ENCODE assay signal across 13 mouse cellular contexts in genomic region chr10:69654176-69654575, GRCm38 (mm10).
DNase-seq lines count a peak whose midpoint lies in the region; ATAC-seq and TF ChIP-seq lines count a peak whose summit lies in the region.
"Had no signal": no experiment of that assay in that cellular context is flagged by ENCODE, and none has a peak within 500 bp of the region (broad histone marks: within the 10 kb centered on the region; RNA-seq: fewer than 3 reads in every experiment).

No protein-coding gene starts in this region.

- no peak overlapping the region for H3K4me2 ChIP-seq in forebrain, embryonic 15.5 days (replicated peaks)
- no peak overlapping the region for H3K4me2 ChIP-seq in intestine, postnatal 0 days (replicated peaks; ENCODE audit: low read depth)
- H3K4me2 ChIP-seq in intestine, embryonic 15.5 days (replicated peaks), result no peak overlapping the region
- H3K4me2 ChIP-seq in neural tube, embryonic 13.5 days, result no peak overlapping the region
- no peak overlapping the region for H3K4me2 ChIP-seq in stomach, postnatal 0 days (replicated peaks; ENCODE audit: low read depth)
- H3K4me2 ChIP-seq: limb, embryonic 15.5 days had no signal

- no peak for ATAC-seq in forebrain, embryonic 15.5 days (replicated peaks)
- ATAC-seq in intestine, postnatal 0 days, result no peak
- no peak for ATAC-seq in intestine, embryonic 15.5 days
- ATAC-seq in neural tube, embryonic 13.5 days (ENCODE audit: low read depth), result no peak
- ATAC-seq in stomach, postnatal 0 days (ENCODE audit: low FRiP score, low TSS enrichment), result no peak
- ATAC-seq: liver, postnatal 0 days had no signal

- TF ChIP-seq CTCF in intestine, postnatal 0 days (IDR thresholded peaks at IDR 0.05; ENCODE audit: low read depth), result peak; percentile 35; the same call in 1 of the 2 replicates
- TF ChIP-seq CTCF in stomach, postnatal 0 days (IDR thresholded peaks at IDR 0.05; ENCODE audit: low read depth), result peak; percentile 28; the same call in 1 of the 2 replicates

- H3K9ac ChIP-seq in forebrain, embryonic 15.5 days (replicated peaks), result no peak overlapping the region
- no peak overlapping the region for H3K9ac ChIP-seq in intestine, postnatal 0 days (ENCODE audit: low read depth, low read length)
- H3K9ac ChIP-seq in intestine, embryonic 15.5 days, result no peak overlapping the region
- no peak overlapping the region for H3K9ac ChIP-seq in neural tube, embryonic 13.5 days
- no peak overlapping the region for H3K9ac ChIP-seq in stomach, postnatal 0 days (ENCODE audit: low read length)
- H3K9ac ChIP-seq: limb, embryonic 15.5 days; liver, postnatal 0 days; neural tube, embryonic 15.5 days had no signal

- peaks cover 24% of the 10 kb centered on the region for H3K4me1 ChIP-seq in forebrain, embryonic 15.5 days
- H3K4me1 ChIP-seq in forebrain, embryonic 10.5 days, result peaks cover 27% of the 10 kb centered on the region
- H3K4me1 ChIP-seq in intestine, postnatal 0 days (replicated peaks; ENCODE audit: control insufficient read depth, insufficient read depth, low read length), result no peaks in the 10 kb centered on the region
- H3K4me1 ChIP-seq in intestine, embryonic 15.5 days (replicated peaks), result peaks cover 6% of the 10 kb centered on the region; the same call in 1 of the 2 replicates
- H3K4me1 ChIP-seq in neural tube, embryonic 13.5 days (replicated peaks), result peaks cover 69% of the 10 kb centered on the region
- no peaks in the 10 kb centered on the region for H3K4me1 ChIP-seq in stomach, postnatal 0 days (replicated peaks; ENCODE audit: control insufficient read depth, insufficient read depth)

- no peak overlapping the region for H3K4me3 ChIP-seq in forebrain, embryonic 15.5 days
- no peak overlapping the region for H3K4me3 ChIP-seq in forebrain, embryonic 10.5 days
- H3K4me3 ChIP-seq in intestine, postnatal 0 days (ENCODE audit: low read depth, low read length), result no peak overlapping the region
- H3K4me3 ChIP-seq in intestine, embryonic 15.5 days (replicated peaks), result no peak overlapping the region
- no peak overlapping the region for H3K4me3 ChIP-seq in neural tube, embryonic 13.5 days
- H3K4me3 ChIP-seq in stomach, postnatal 0 days (ENCODE audit: low read depth, low read length), result no peak overlapping the region
- H3K4me3 ChIP-seq: hindbrain, embryonic 10.5 days; limb, embryonic 15.5 days; neural tube, embryonic 15.5 days had no signal

- no peak for DNase-seq in forebrain, embryonic 10.5 days (ENCODE audit: extremely low spot score, low spot score)
- no peak for DNase-seq in neural tube, embryonic 10.5 days (ENCODE audit: extremely low spot score, low spot score)
- no peak for DNase-seq in stomach, postnatal 0 days (ENCODE audit: low spot score)
- DNase-seq in urinary bladder, postnatal 14 days (ENCODE audit: low spot score), result no peak
- DNase-seq: liver, postnatal 0 days had no signal

- 0 out of 2 replicates have a peak overlapping the region, but pooled peaks have one; percentile 5 for H3K27ac ChIP-seq in forebrain, embryonic 15.5 days (replicated peaks)
- H3K27ac ChIP-seq in forebrain, embryonic 10.5 days, result no peak overlapping the region
- no peak overlapping the region for H3K27ac ChIP-seq in intestine, postnatal 0 days (ENCODE audit: low read depth, low read length)
- H3K27ac ChIP-seq in intestine, embryonic 15.5 days, result no peak overlapping the region
- H3K27ac ChIP-seq in neural tube, embryonic 13.5 days (replicated peaks), result 0 out of 2 replicates have a peak overlapping the region, but pooled peaks have one; percentile 28
- H3K27ac ChIP-seq in stomach, postnatal 0 days (replicated peaks), result no peak overlapping the region
- H3K27ac ChIP-seq: hindbrain, embryonic 10.5 days; limb, embryonic 15.5 days; macrophage; neural tube, embryonic 15.5 days had no signal

- no peaks in the 10 kb centered on the region for H3K36me3 ChIP-seq in forebrain, embryonic 15.5 days
- H3K36me3 ChIP-seq in forebrain, embryonic 10.5 days (replicated peaks), result no peaks in the 10 kb centered on the region
- H3K36me3 ChIP-seq in intestine, postnatal 0 days (ENCODE audit: control insufficient read depth, insufficient read depth), result no peaks in the 10 kb centered on the region
- no peaks in the 10 kb centered on the region for H3K36me3 ChIP-seq in intestine, embryonic 15.5 days
- no peaks in the 10 kb centered on the region for H3K36me3 ChIP-seq in neural tube, embryonic 13.5 days
- no peaks in the 10 kb centered on the region for H3K36me3 ChIP-seq in stomach, postnatal 0 days (ENCODE audit: control insufficient read depth, insufficient read depth, low read length)
- H3K36me3 ChIP-seq: hindbrain, embryonic 10.5 days; limb, embryonic 15.5 days; neural tube, embryonic 15.5 days had no signal

- H3K27me3 ChIP-seq in forebrain, embryonic 15.5 days, result no peaks in the 10 kb centered on the region
- H3K27me3 ChIP-seq in forebrain, embryonic 10.5 days (ENCODE audit: poor library complexity, severe bottlenecking), result no peaks in the 10 kb centered on the region
- no peaks in the 10 kb centered on the region for H3K27me3 ChIP-seq in intestine, postnatal 0 days (replicated peaks; ENCODE audit: control insufficient read depth, insufficient read depth, low read length)
- H3K27me3 ChIP-seq in intestine, embryonic 15.5 days (replicated peaks), result no peaks in the 10 kb centered on the region
- no peaks in the 10 kb centered on the region for H3K27me3 ChIP-seq in neural tube, embryonic 13.5 days
- no peaks in the 10 kb centered on the region for H3K27me3 ChIP-seq in stomach, postnatal 0 days (ENCODE audit: control insufficient read depth, insufficient read depth, low read length)
- H3K27me3 ChIP-seq: limb, embryonic 15.5 days; neural tube, embryonic 15.5 days had no signal

- no peak for TF ChIP-seq EP300 in stomach, postnatal 0 days (optimal IDR thresholded peaks at IDR 0.05)

- no peaks in the 10 kb centered on the region for H3K9me3 ChIP-seq in forebrain, embryonic 15.5 days
- H3K9me3 ChIP-seq in forebrain, embryonic 10.5 days, result no peaks in the 10 kb centered on the region
- no peaks in the 10 kb centered on the region for H3K9me3 ChIP-seq in intestine, postnatal 0 days (ENCODE audit: control insufficient read depth)
- H3K9me3 ChIP-seq in intestine, embryonic 15.5 days, result no peaks in the 10 kb centered on the region
- H3K9me3 ChIP-seq in neural tube, embryonic 13.5 days, result no peaks in the 10 kb centered on the region
- no peaks in the 10 kb centered on the region for H3K9me3 ChIP-seq in stomach, postnatal 0 days (ENCODE audit: control insufficient read depth, low read length)
- H3K9me3 ChIP-seq: hindbrain, embryonic 10.5 days; limb, embryonic 15.5 days; neural tube, embryonic 15.5 days had no signal

- 89% methylated on average over 2 of the region's 2 CpGs for WGBS in forebrain, embryonic 15.5 days
- WGBS in forebrain, embryonic 10.5 days, result 89% methylated on average over 2 of the region's 2 CpGs
- 78% methylated on average over 2 of the region's 2 CpGs for WGBS in intestine, postnatal 0 days
- 94% methylated on average over 2 of the region's 2 CpGs for WGBS in intestine, embryonic 15.5 days
- WGBS in neural tube, embryonic 13.5 days, result 94% methylated on average over 2 of the region's 2 CpGs
- 86% methylated on average over 2 of the region's 2 CpGs for WGBS in stomach, postnatal 0 days

Comparison
In these comparisons a context has a peak if more than half of its experiments do, and no peak if none do; other contexts are left out.
1. H3K27ac ChIP-seq: peak in forebrain, embryonic 15.5 days (single experiment) and neural tube, embryonic 13.5 days (single experiment); none in forebrain, embryonic 10.5 days (single experiment), intestine, postnatal 0 days (single experiment), intestine, embryonic 15.5 days (single experiment) and stomach, postnatal 0 days (single experiment).